Mouse (Mus musculus): ENCODE measurements around the gene Rhob. TPM values are rescaled to one million over a fixed set of nuclear protein-coding genes. Genes with fewer than 3 reads are reported as not detected.
A peak's percentile ranks its signal among the peaks of the same experiment; 100 is the strongest.

The Rhob gene
- polyA plus RNA-seq, 1 experiment from 2014 or later = 59.8 TPM

GRCm38 (mm10) chr12:8457052-8457451 lies 42.8 kb downstream of the Rhob start:
- Histone ChIP-seq H3K27ac (ENCODE audit: low read depth, low read length) (no peak overlapping the region), H3K9me3 (ENCODE audit: control insufficient read depth, low read length) (no peaks in the 10 kb centered on the region), H3K4me1 (ENCODE audit: control insufficient read depth, insufficient read depth, low read length) (no peaks in the 10 kb centered on the region; the same call in 1 of the 2 replicates), H3K9ac (ENCODE audit: low read length) (no peak overlapping the region), H3K4me2 (no peak overlapping the region), H3K27me3 (ENCODE audit: control insufficient read depth, insufficient read depth, low read length) (no peaks in the 10 kb centered on the region), H3K4me3 (ENCODE audit: low read depth, low read length) (no peak overlapping the region), H3K36me3 (ENCODE audit: control insufficient read depth, insufficient read depth, low read length) (no peaks in the 10 kb centered on the region)
- ATAC-seq (ENCODE audit: low FRiP score) (peak; percentile 11; the same call in 1 of the 2 replicates), DNase-seq (ENCODE audit: low spot score, missing footprints) (peak; percentile 37)
- WGBS = 65% methylated on average over 5 of the region's 5 CpGs

GRCm38 (mm10) chr12:8455046-8455445 lies 44.8 kb downstream of the Rhob start:
- 53% methylated on average over 2 of the region's 2 CpGs for WGBS
- Histone ChIP-seq H3K9me3 (ENCODE audit: control insufficient read depth, low read length) (no peaks in the 10 kb centered on the region), H3K4me1 (ENCODE audit: control insufficient read depth, insufficient read depth, low read length) (no peaks in the 10 kb centered on the region; the same call in 1 of the 2 replicates), H3K27me3 (ENCODE audit: control insufficient read depth, insufficient read depth, low read length) (no peaks in the 10 kb centered on the region), H3K27ac (ENCODE audit: low read depth, low read length) (no peak overlapping the region), H3K36me3 (ENCODE audit: control insufficient read depth, insufficient read depth, low read length) (no peaks in the 10 kb centered on the region), H3K4me3 (ENCODE audit: low read depth, low read length) (no peak overlapping the region), H3K9ac (ENCODE audit: low read length) (no peak overlapping the region), H3K4me2 (no peak overlapping the region)
- ATAC-seq (ENCODE audit: low FRiP score) (no peak), DNase-seq (ENCODE audit: low spot score, missing footprints) (peak; percentile 35)

GRCm38 (mm10) chr12:8454487-8454886 lies 45.3 kb downstream of the Rhob start:
- H3K9me3 ChIP-seq (ENCODE audit: control insufficient read depth, low read length) = no peaks in the 10 kb centered on the region
- no peak overlapping the region for H3K9ac ChIP-seq (ENCODE audit: low read length)
- H3K36me3 ChIP-seq (ENCODE audit: control insufficient read depth, insufficient read depth, low read length) = no peaks in the 10 kb centered on the region
- 93% methylated on average over 3 of the region's 3 CpGs for WGBS
- H3K4me1 ChIP-seq (ENCODE audit: control insufficient read depth, insufficient read depth, low read length) = no peaks in the 10 kb centered on the region; the same call in 1 of the 2 replicates
- H3K4me3 ChIP-seq (ENCODE audit: low read depth, low read length) = no peak overlapping the region
- DNase-seq (ENCODE audit: low spot score, missing footprints) (peak; percentile 23), ATAC-seq (ENCODE audit: low FRiP score) (no peak)
- H3K27me3 ChIP-seq (ENCODE audit: control insufficient read depth, insufficient read depth, low read length) = no peaks in the 10 kb centered on the region
- H3K4me2 ChIP-seq = no peak overlapping the region
- no peak overlapping the region for H3K27ac ChIP-seq (ENCODE audit: low read depth, low read length)

DNA sequence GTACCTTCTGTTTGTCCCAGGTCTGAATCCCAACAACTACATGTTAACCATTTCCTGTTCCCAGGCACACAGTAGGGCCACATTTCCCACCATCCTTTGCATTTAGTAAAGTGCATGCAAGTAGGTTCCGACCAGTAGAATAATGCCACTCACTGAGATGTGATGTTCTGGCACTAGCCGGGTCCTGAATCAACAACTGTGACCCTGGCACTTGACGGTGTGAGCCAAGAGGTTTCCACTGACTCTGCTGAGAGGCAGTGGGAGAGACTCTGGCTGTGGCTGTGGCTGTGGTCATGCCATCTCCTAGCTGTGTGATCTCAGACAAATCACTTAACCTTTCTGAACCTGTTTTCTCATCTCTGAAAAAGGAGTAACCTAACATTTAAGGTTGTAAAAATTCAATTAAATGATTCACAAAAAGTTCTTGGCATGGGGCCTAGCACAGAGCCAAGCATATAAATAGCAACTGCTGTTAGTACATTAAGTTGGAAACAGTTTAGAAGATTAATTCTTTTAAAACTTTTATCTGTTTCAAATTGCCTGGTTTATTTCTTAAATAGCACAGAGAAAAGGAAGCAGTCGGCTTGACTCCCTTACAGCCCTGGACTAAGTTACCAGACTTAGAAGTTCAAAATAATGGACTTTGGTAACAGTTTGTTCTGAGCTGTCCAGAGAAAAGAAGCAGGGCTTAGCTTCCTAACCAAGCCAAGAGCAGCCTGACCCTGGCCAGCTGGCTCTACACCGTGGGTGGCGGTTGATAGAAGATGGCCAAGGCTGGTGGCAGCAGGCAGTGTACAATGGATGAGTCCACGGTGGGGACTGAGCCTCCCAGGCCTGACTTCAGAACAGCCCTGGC lies 46.8 kb downstream of the Rhob start:
- Histone ChIP-seq H3K4me3 (ENCODE audit: low read depth, low read length) (no peak overlapping the region), H3K4me2 (no peak overlapping the region), H3K27me3 (ENCODE audit: control insufficient read depth, insufficient read depth, low read length) (no peaks in the 10 kb centered on the region), H3K9ac (ENCODE audit: low read length) (no peak overlapping the region), H3K36me3 (ENCODE audit: control insufficient read depth, insufficient read depth, low read length) (no peaks in the 10 kb centered on the region), H3K9me3 (ENCODE audit: control insufficient read depth, low read length) (no peaks in the 10 kb centered on the region), H3K4me1 (ENCODE audit: control insufficient read depth, insufficient read depth, low read length) (no peaks in the 10 kb centered on the region; the same call in 1 of the 2 replicates), H3K27ac (ENCODE audit: low read depth, low read length) (no peak overlapping the region)
- DNase-seq (ENCODE audit: low spot score, missing footprints) (peak; percentile 67), ATAC-seq (ENCODE audit: low FRiP score) (no peak)
- 87% methylated on average over 7 of the region's 7 CpGs for WGBS

DNA sequence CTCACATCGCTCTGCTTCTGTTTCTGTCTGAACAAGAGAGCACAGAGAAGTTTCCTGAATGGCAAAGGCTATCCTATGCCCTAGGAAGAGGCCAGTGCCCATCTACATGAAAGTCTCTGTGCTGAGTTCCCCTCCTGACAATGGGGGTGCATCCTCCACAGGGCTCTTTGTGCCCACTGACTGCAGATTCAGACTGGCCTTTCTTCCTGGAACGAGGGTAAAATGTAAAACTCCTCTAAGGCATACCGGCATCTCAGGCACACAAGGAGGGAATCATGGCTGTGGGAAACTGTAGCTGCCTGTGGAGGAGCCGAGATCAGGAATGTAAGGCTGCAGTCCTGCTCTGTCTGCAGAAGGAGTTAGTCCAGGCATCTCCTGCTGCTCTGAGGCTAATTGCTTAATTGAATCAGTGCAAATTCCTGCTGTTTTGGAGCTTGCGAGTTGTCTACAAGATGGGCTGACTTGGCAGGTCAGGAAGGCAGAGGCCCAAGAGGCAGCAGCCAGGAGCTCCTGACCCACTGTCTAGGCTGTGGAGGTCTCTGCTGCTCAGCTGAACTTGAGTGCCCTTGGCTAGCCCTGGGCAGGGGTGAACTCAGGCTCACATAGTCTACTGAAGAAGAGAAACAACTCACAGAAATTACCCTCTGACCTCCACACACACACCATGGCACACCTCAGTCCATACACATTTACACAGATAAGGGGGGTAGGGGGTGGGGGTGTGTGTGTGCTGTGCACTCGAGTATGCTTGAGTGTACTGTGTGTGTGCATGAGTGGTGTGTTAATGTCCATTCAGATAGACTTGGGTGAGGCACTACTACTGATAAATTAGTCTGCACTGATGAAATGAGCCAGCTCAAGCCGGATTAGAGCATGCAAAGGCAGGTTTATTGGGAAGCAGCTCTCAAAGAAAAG lies 48.0 kb downstream of the Rhob start:
- H3K4me3 ChIP-seq (ENCODE audit: low read depth, low read length) = no peak overlapping the region
- WGBS = 35% methylated on average over 7 of the region's 7 CpGs
- no peaks in the 10 kb centered on the region for H3K9me3 ChIP-seq (ENCODE audit: control insufficient read depth, low read length)
- peak; percentile 50; the same call in 1 of the 2 replicates for ATAC-seq (ENCODE audit: low FRiP score)
- H3K36me3 ChIP-seq (ENCODE audit: control insufficient read depth, insufficient read depth, low read length) = no peaks in the 10 kb centered on the region
- H3K4me1 ChIP-seq (ENCODE audit: control insufficient read depth, insufficient read depth, low read length) = peaks cover 6% of the 10 kb centered on the region
- no peak overlapping the region for H3K4me2 ChIP-seq
- no peak overlapping the region for H3K27ac ChIP-seq (ENCODE audit: low read depth, low read length)
- DNase-seq (ENCODE audit: low spot score, missing footprints) = peak; percentile 85
- H3K27me3 ChIP-seq (ENCODE audit: control insufficient read depth, insufficient read depth, low read length) = no peaks in the 10 kb centered on the region
- no peak overlapping the region for H3K9ac ChIP-seq (ENCODE audit: low read length)

DNA sequence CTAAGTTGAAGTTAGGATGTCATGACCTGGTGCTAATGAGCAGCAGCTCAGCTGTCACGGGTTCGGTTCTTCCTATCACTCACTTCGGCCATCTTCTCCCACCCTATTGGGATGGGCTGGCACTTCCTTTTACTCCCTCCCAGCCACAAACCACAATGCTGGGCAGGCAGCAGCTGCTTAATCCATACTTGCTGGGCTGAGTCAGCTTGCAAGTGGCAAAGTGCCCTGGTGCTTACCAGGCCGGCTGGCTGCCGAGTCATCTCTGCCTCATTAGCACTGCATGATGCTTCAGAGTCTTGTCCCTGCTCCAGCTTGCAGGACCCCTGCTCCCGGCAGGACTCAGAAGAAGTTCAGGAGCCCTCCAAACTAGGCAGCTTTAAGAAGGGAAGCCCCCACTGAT lies 49.2 kb downstream of the Rhob start:
- no peak overlapping the region for H3K4me2 ChIP-seq
- DNase-seq (ENCODE audit: low spot score, missing footprints) (peak; percentile 57), ATAC-seq (ENCODE audit: low FRiP score) (no peak)
- peaks cover 6% of the 10 kb centered on the region for H3K4me1 ChIP-seq (ENCODE audit: control insufficient read depth, insufficient read depth, low read length)
- no peak overlapping the region for H3K4me3 ChIP-seq (ENCODE audit: low read depth, low read length)
- no peaks in the 10 kb centered on the region for H3K27me3 ChIP-seq (ENCODE audit: control insufficient read depth, insufficient read depth, low read length)
- no peaks in the 10 kb centered on the region for H3K9me3 ChIP-seq (ENCODE audit: control insufficient read depth, low read length)
- no peak overlapping the region for H3K9ac ChIP-seq (ENCODE audit: low read length)
- WGBS = 71% methylated on average over 6 of the region's 6 CpGs
- H3K36me3 ChIP-seq (ENCODE audit: control insufficient read depth, insufficient read depth, low read length) = no peaks in the 10 kb centered on the region
- no peak overlapping the region for H3K27ac ChIP-seq (ENCODE audit: low read depth, low read length)

GRCm38 (mm10) chr12:8450028-8450427 lies 49.8 kb downstream of the Rhob start:
- DNase-seq (ENCODE audit: low spot score, missing footprints) (no peak), ATAC-seq (ENCODE audit: low FRiP score) (no peak)
- Histone ChIP-seq H3K9ac (ENCODE audit: low read length) (no peak overlapping the region), H3K4me2 (no peak overlapping the region), H3K36me3 (ENCODE audit: control insufficient read depth, insufficient read depth, low read length) (no peaks in the 10 kb centered on the region), H3K27me3 (ENCODE audit: control insufficient read depth, insufficient read depth, low read length) (no peaks in the 10 kb centered on the region), H3K4me1 (ENCODE audit: control insufficient read depth, insufficient read depth, low read length) (peaks cover 6% of the 10 kb centered on the region), H3K4me3 (ENCODE audit: low read depth, low read length) (no peak overlapping the region), H3K27ac (ENCODE audit: low read depth, low read length) (no peak overlapping the region), H3K9me3 (ENCODE audit: control insufficient read depth, low read length) (no peaks in the 10 kb centered on the region)
- WGBS = 88% methylated on average over 1 of the region's 1 CpGs

Measured in midbrain, embryonic 11.5 days (tissue).